Mouse (Mus musculus): ENCODE measurements around the gene Megf11. TPM values are rescaled to one million over a fixed set of nuclear protein-coding genes. Genes with fewer than 3 reads are reported as not detected.

Megf11 gene
- polyA plus RNA-seq, 1 experiment from 2014 or later, result 0.53 TPM

DNA sequence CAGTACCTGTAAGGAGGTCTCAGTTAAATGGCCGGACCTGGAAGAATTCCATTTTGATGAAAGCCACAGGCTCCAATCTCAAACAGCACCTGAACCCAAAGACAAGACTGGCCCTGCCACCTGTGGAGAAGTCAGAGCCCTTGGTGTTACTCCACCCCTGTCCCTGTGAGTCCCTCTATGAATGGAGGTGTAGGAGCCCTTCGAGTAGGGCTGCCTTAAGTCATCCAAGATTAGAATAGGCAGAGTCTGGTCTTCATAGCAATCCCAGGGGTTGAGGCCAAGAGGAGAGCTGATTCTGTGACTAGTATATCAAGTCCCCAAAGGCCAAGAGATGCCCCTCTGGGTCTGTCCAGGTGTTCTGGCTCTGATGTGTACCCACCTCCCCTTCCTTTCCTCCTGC, 305.3 kb downstream of the Megf11 start:
- Histone ChIP-seq H3K4me2 (no peak overlapping the region), H3K9me3 (ENCODE audit: control insufficient read depth, low read length) (no peaks in the 10 kb centered on the region), H3K4me1 (replicated peaks; ENCODE audit: control insufficient read depth, insufficient read depth, low read length) (no peaks in the 10 kb centered on the region; the same call in 1 of the 2 replicates), H3K27ac (ENCODE audit: low read depth, low read length) (no peak overlapping the region), H3K4me3 (ENCODE audit: low read depth, low read length) (no peak overlapping the region), H3K27me3 (replicated peaks; ENCODE audit: control insufficient read depth, insufficient read depth, low read length) (no peaks in the 10 kb centered on the region), H3K36me3 (ENCODE audit: control insufficient read depth, insufficient read depth, low read length) (peaks cover 5% of the 10 kb centered on the region; the same call in 1 of the 2 replicates), H3K9ac (ENCODE audit: low read depth, low read length) (no peak overlapping the region)
- WGBS, result 87% methylated on average over 2 of the region's 2 CpGs
- DNase-seq (ENCODE audit: low spot score), result no peak
- no peak for ATAC-seq (replicated peaks; ENCODE audit: low FRiP score)

DNA sequence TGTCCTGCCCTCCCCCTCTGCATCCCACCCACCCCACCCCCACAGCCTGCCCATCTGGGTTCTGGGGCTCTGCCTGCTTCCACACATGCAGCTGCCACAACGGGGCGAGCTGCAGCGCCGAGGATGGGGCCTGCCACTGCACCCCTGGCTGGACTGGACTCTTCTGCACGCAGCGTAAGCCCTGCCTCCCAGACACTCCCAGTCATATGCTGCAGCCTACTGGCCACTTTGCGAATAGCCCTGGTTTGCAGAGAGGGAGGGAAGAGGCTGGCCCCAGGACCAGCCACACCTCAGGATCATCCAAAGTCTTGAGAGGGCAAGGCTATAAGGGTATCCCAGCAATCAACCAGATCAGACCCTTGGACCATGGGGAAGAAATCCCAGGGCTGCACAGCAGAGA, 305.8 kb downstream of the Megf11 start:
- 31% methylated on average over 7 of the region's 7 CpGs for WGBS
- Histone ChIP-seq H3K36me3 (ENCODE audit: control insufficient read depth, insufficient read depth, low read length) (peaks cover 5% of the 10 kb centered on the region; the same call in 1 of the 2 replicates), H3K9me3 (ENCODE audit: control insufficient read depth, low read length) (no peaks in the 10 kb centered on the region), H3K9ac (ENCODE audit: low read depth, low read length) (no peak overlapping the region), H3K4me1 (replicated peaks; ENCODE audit: control insufficient read depth, insufficient read depth, low read length) (no peaks in the 10 kb centered on the region; the same call in 1 of the 2 replicates), H3K4me2 (no peak overlapping the region), H3K27ac (ENCODE audit: low read depth, low read length) (no peak overlapping the region), H3K4me3 (ENCODE audit: low read depth, low read length) (no peak overlapping the region), H3K27me3 (replicated peaks; ENCODE audit: control insufficient read depth, insufficient read depth, low read length) (no peaks in the 10 kb centered on the region)
- DNase-seq (ENCODE audit: low spot score) (no peak), ATAC-seq (replicated peaks; ENCODE audit: low FRiP score) (no peak)

DNA sequence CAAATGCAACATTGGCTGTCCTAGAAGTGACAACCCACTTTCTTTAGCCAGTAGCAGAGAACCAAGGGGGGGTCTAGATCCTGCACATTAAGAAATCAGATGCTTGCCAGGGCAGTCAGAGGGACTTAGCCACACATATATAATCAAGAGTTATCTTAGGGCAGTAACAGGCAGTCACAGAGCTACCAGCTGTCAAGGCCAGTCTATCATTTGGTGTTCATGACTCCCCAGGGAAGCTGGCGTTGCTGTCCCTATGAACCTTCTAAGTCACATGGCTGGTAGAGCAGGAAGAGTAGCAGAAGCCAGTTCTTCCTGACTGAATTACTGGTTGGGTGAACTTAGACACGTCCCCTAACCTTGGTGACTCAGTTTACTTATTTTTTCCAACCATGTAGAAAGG, 307.7 kb downstream of the Megf11 start:
- no peak for ATAC-seq (replicated peaks; ENCODE audit: low FRiP score)

GRCm38 (mm10) chr9:64695266-64695665, 309.8 kb downstream of the Megf11 start:
- no peak overlapping the region for H3K4me2 ChIP-seq
- H3K9ac ChIP-seq (ENCODE audit: low read depth, low read length), result no peak overlapping the region
- H3K4me3 ChIP-seq (ENCODE audit: low read depth, low read length), result no peak overlapping the region
- H3K27ac ChIP-seq (ENCODE audit: low read depth, low read length), result no peak overlapping the region
- ATAC-seq (replicated peaks; ENCODE audit: low FRiP score) (no peak), DNase-seq (ENCODE audit: low spot score) (no peak)
- H3K4me1 ChIP-seq (replicated peaks; ENCODE audit: control insufficient read depth, insufficient read depth, low read length), result no peaks in the 10 kb centered on the region
- no peaks in the 10 kb centered on the region for H3K9me3 ChIP-seq (ENCODE audit: control insufficient read depth, low read length)
- peaks cover 8% of the 10 kb centered on the region; the same call in 1 of the 2 replicates for H3K36me3 ChIP-seq (ENCODE audit: control insufficient read depth, insufficient read depth, low read length)
- no peaks in the 10 kb centered on the region for H3K27me3 ChIP-seq (replicated peaks; ENCODE audit: control insufficient read depth, insufficient read depth, low read length)
- 77% methylated on average over 1 of the region's 1 CpGs for WGBS

More for the DNA sequence above, 307.7 kb downstream of the Megf11 start:
- Histone ChIP-seq H3K27me3 (replicated peaks; ENCODE audit: control insufficient read depth, insufficient read depth, low read length) (no peaks in the 10 kb centered on the region), H3K4me3 (ENCODE audit: low read depth, low read length) (no peak overlapping the region), H3K9ac (ENCODE audit: low read depth, low read length) (no peak overlapping the region), H3K9me3 (ENCODE audit: control insufficient read depth, low read length) (no peaks in the 10 kb centered on the region), H3K4me1 (replicated peaks; ENCODE audit: control insufficient read depth, insufficient read depth, low read length) (no peaks in the 10 kb centered on the region; the same call in 1 of the 2 replicates), H3K4me2 (no peak overlapping the region), H3K27ac (ENCODE audit: low read depth, low read length) (no peak overlapping the region), H3K36me3 (ENCODE audit: control insufficient read depth, insufficient read depth, low read length) (peaks cover 8% of the 10 kb centered on the region; the same call in 1 of the 2 replicates)
- WGBS, result 86% methylated on average over 2 of the region's 2 CpGs
- no peak for DNase-seq (ENCODE audit: low spot score)

DNA sequence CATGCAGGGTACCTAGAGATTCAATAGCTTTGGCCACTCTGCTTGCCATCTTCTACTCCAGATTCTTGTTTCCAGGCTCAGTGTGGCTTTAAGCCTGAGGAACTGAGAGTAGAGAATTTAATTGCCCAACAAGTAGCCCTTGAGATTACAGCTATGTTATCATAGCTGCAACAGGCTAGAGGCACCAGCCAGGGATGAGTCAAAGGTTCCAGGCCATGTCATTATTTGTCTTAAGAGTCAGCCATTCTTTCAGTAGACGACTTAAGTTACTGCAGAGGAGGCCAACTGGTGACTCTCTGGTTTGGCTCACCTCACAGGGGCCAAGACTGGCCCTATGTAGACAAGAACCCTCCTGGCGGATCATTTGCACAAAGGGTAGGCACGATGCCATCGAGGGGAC, 311.0 kb downstream of the Megf11 start:
- Histone ChIP-seq H3K27me3 (replicated peaks; ENCODE audit: control insufficient read depth, insufficient read depth, low read length) (no peaks in the 10 kb centered on the region), H3K4me3 (ENCODE audit: low read depth, low read length) (no peak overlapping the region), H3K4me2 (no peak overlapping the region), H3K36me3 (ENCODE audit: control insufficient read depth, insufficient read depth, low read length) (peaks cover 8% of the 10 kb centered on the region; the same call in 1 of the 2 replicates), H3K4me1 (replicated peaks; ENCODE audit: control insufficient read depth, insufficient read depth, low read length) (no peaks in the 10 kb centered on the region), H3K9ac (ENCODE audit: low read depth, low read length) (no peak overlapping the region), H3K27ac (ENCODE audit: low read depth, low read length) (no peak overlapping the region), H3K9me3 (ENCODE audit: control insufficient read depth, low read length) (no peaks in the 10 kb centered on the region)
- ATAC-seq (replicated peaks; ENCODE audit: low FRiP score), result no peak
- 87% methylated on average over 4 of the region's 4 CpGs for WGBS
- no peak for DNase-seq (ENCODE audit: low spot score)

- peak; percentile 30 for DNase-seq (ENCODE audit: low spot score)
- no peak for ATAC-seq (replicated peaks; ENCODE audit: low FRiP score)
- Histone ChIP-seq H3K4me2 (no peak overlapping the region), H3K9me3 (ENCODE audit: control insufficient read depth, low read length) (no peaks in the 10 kb centered on the region), H3K4me3 (ENCODE audit: low read depth, low read length) (no peak overlapping the region), H3K27ac (ENCODE audit: low read depth, low read length) (no peak overlapping the region), H3K36me3 (ENCODE audit: control insufficient read depth, insufficient read depth, low read length) (peaks cover 8% of the 10 kb centered on the region; the same call in 1 of the 2 replicates), H3K9ac (ENCODE audit: low read depth, low read length) (no peak overlapping the region), H3K27me3 (replicated peaks; ENCODE audit: control insufficient read depth, insufficient read depth, low read length) (no peaks in the 10 kb centered on the region), H3K4me1 (replicated peaks; ENCODE audit: control insufficient read depth, insufficient read depth, low read length) (no peaks in the 10 kb centered on the region)
- 76% methylated on average over 1 of the region's 1 CpGs for WGBS
Measured at GRCm38 (mm10) chr9:64697006-64697405, 311.6 kb downstream of the Megf11 start.

GRCm38 (mm10) chr9:64697677-64698076, 312.3 kb downstream of the Megf11 start:
- Histone ChIP-seq H3K27me3 (replicated peaks; ENCODE audit: control insufficient read depth, insufficient read depth, low read length) (no peaks in the 10 kb centered on the region), H3K4me1 (replicated peaks; ENCODE audit: control insufficient read depth, insufficient read depth, low read length) (no peaks in the 10 kb centered on the region), H3K4me3 (ENCODE audit: low read depth, low read length) (no peak overlapping the region), H3K9me3 (ENCODE audit: control insufficient read depth, low read length) (no peaks in the 10 kb centered on the region), H3K36me3 (ENCODE audit: control insufficient read depth, insufficient read depth, low read length) (peaks cover 8% of the 10 kb centered on the region; the same call in 1 of the 2 replicates), H3K9ac (ENCODE audit: low read depth, low read length) (no peak overlapping the region), H3K27ac (ENCODE audit: low read depth, low read length) (no peak overlapping the region), H3K4me2 (no peak overlapping the region)
- ATAC-seq (replicated peaks; ENCODE audit: low FRiP score), result no peak
- 78% methylated on average over 5 of the region's 5 CpGs for WGBS
- DNase-seq (ENCODE audit: low spot score), result peak; percentile 26

- H3K9ac ChIP-seq (ENCODE audit: low read depth, low read length), result no peak overlapping the region
- ATAC-seq (replicated peaks; ENCODE audit: low FRiP score), result no peak
- H3K4me3 ChIP-seq (ENCODE audit: low read depth, low read length), result no peak overlapping the region
- no peaks in the 10 kb centered on the region for H3K4me1 ChIP-seq (replicated peaks; ENCODE audit: control insufficient read depth, insufficient read depth, low read length)
- H3K9me3 ChIP-seq (ENCODE audit: control insufficient read depth, low read length), result no peaks in the 10 kb centered on the region
- WGBS, result 97% methylated on average over 1 of the region's 1 CpGs
- H3K4me2 ChIP-seq, result no peak overlapping the region
- no peak overlapping the region for H3K27ac ChIP-seq (ENCODE audit: low read depth, low read length)
- H3K27me3 ChIP-seq (replicated peaks; ENCODE audit: control insufficient read depth, insufficient read depth, low read length), result no peaks in the 10 kb centered on the region
- peaks cover 8% of the 10 kb centered on the region; the same call in 1 of the 2 replicates for H3K36me3 ChIP-seq (ENCODE audit: control insufficient read depth, insufficient read depth, low read length)
- DNase-seq (ENCODE audit: low spot score), result peak; percentile 15
Measured at GRCm38 (mm10) chr9:64698586-64698985, 313.2 kb downstream of the Megf11 start.

All from liver, embryonic 11.5 days (tissue).